Mouse (Mus musculus): ENCODE measurements around the gene Mepce. TPM values are rescaled to one million over a fixed set of nuclear protein-coding genes. Genes with fewer than 3 reads are reported as not detected.

Gene Mepce
- polyA plus RNA-seq, 1 experiment, result 81.9 TPM

DNA sequence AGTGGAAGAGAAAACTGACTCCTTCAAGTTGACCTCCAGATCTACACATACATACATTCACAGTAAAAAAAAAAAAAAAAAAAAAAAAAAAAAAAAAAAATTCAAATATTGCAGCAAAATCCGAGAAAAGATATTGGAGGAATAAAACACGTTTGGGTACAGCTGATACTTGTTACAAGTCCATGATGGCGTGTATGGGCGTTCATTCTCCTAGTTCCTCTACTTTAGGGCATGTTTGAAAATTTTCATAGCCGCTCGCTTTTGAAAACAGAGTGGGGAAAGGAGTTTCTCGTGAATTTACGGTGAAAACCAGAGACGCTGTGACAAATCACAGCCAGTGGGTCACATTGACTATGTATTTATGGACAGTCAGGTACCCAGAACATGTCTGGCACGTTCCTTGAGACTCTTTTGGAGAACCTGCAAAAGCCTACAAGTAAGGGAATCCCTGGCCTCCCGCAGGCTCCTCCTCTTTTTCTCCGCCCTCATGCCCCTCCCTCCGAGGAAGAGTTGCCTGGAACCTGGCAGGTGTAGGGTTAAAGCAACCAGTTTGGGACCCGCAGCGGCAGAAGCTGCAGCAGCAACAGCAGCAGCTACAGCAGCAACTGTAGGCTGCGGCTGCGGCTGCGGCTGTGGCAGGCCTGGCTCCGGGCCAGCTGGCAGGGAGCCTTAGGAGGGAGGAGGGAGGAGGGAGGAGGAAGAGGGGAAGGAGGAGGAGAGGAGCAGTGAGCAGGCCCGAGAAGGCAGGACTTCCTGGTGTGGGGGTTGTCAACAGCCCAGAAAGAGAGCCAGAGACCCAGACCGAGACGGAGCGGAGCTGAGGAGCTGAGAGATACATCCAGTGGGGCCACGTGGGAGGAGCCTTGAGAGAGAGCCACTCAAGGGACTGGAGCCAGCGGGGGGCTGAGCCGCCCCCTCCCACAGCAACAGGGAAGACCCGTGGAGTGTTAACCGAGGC, 42.0 kb downstream of the Mepce start, which contains the start of gene Tsc22d4:
Gene Tsc22d4, plus strand, starts transcription at position 517 of the 958 bp plus-strand sequence.
- H3K4me3 ChIP-seq (ENCODE audit: control insufficient read depth, insufficient read depth, low read length), result peak within 1 kb of the TSS; percentile 97
- WGBS, result 2% methylated on average over 28 of the region's 28 CpGs

DNA sequence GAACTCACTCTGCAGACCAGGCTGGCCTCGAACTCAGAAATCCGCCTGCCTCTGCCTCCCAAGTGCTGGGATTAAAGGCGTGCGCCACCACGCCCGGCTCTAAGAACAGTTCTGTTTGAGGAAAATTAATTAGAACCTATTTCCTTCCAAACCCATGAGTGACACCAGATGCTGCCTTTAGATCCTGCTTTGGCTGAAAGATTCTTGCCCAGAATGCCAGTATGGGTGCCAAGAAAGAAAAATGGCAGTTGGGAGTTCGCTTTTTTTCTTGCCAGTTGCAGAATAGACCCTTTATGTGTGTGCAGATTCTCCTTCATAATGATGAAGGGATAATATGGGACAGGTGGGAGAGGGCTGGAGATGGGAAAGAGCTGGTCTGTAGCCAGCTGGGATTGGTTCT, 43.3 kb downstream of the Mepce start:
- no peak overlapping the region for H3K4me3 ChIP-seq (ENCODE audit: control insufficient read depth, insufficient read depth, low read length)
- H3K36me3 ChIP-seq (ENCODE audit: control insufficient read depth, insufficient read depth, low read length), result peaks cover 3% of the 10 kb centered on the region; the same call in 1 of the 2 replicates
- DNase-seq, result no peak
- H3K27ac ChIP-seq (ENCODE audit: control insufficient read depth, insufficient read depth, low read length), result no peak overlapping the region
- WGBS, result 94% methylated on average over 7 of the region's 7 CpGs
- peaks cover 24% of the 10 kb centered on the region for H3K4me1 ChIP-seq (replicated peaks; ENCODE audit: control insufficient read depth, insufficient read depth, low read length)
- H3K27me3 ChIP-seq (ENCODE audit: control insufficient read depth, insufficient read depth, low read length), result no peaks in the 10 kb centered on the region
- TF ChIP-seq POLR2A (IDR thresholded peaks at IDR 0.05; ENCODE audit: control insufficient read depth, extremely low read depth, insufficient read depth, low read length, poor library complexity), result no peak
- no peak for TF ChIP-seq CTCF (IDR thresholded peaks at IDR 0.05; ENCODE audit: borderline replicate concordance, control insufficient read depth, extremely low read depth, insufficient read depth, low read length, poor library complexity)

More for the DNA sequence above, 42.0 kb downstream of the Mepce start, which contains the start of gene Tsc22d4:
- H3K36me3 ChIP-seq (ENCODE audit: control insufficient read depth, insufficient read depth, low read length), result peaks cover 6% of the 10 kb centered on the region; the same call in 1 of the 2 replicates
- H3K27ac ChIP-seq (ENCODE audit: control insufficient read depth, insufficient read depth, low read length), result peak within 1 kb of the TSS; percentile 94
- peaks cover 16% of the 10 kb centered on the region for H3K4me1 ChIP-seq (replicated peaks; ENCODE audit: control insufficient read depth, insufficient read depth, low read length)
- peak; percentile 93 for DNase-seq
- H3K27me3 ChIP-seq (ENCODE audit: control insufficient read depth, insufficient read depth, low read length), result no peaks in the 10 kb centered on the region
- TF ChIP-seq POLR2A (IDR thresholded peaks at IDR 0.05; ENCODE audit: control insufficient read depth, extremely low read depth, insufficient read depth, low read length, poor library complexity) (peak; percentile 84), CTCF (IDR thresholded peaks at IDR 0.05; ENCODE audit: borderline replicate concordance, control insufficient read depth, extremely low read depth, insufficient read depth, low read length, poor library complexity) (peak; percentile 72; the same call in 1 of the 2 replicates)

DNA sequence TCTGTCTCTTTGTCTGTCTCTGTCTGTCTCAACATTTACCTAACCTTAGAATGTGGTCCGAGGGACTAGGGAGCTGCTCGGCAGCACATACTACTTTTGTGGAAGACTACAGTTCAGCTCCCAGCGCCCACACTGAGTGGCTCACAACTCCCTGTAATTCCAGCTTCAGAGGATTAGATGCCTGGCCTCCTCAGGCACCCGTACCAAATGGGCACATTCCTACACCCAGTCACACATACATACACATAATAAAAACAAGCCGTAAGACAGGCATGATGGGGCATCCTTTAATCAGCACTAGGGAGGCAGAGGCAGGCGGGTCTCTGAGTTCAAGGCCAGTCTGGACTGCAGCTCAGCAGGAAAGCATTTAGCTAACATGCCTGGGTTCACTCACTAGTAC, 44.6 kb downstream of the Mepce start:
- Histone ChIP-seq H3K36me3 (ENCODE audit: control insufficient read depth, insufficient read depth, low read length) (no peaks in the 10 kb centered on the region), H3K27ac (ENCODE audit: control insufficient read depth, insufficient read depth, low read length) (no peak overlapping the region), H3K4me3 (ENCODE audit: control insufficient read depth, insufficient read depth, low read length) (no peak overlapping the region), H3K27me3 (ENCODE audit: control insufficient read depth, insufficient read depth, low read length) (no peaks in the 10 kb centered on the region), H3K4me1 (replicated peaks; ENCODE audit: control insufficient read depth, insufficient read depth, low read length) (peaks cover 37% of the 10 kb centered on the region)
- DNase-seq, result no peak
- TF ChIP-seq POLR2A (IDR thresholded peaks at IDR 0.05; ENCODE audit: control insufficient read depth, extremely low read depth, insufficient read depth, low read length, poor library complexity), result no peak
- no peak for TF ChIP-seq CTCF (IDR thresholded peaks at IDR 0.05; ENCODE audit: borderline replicate concordance, control insufficient read depth, extremely low read depth, insufficient read depth, low read length, poor library complexity)
- 98% methylated on average over 6 of the region's 6 CpGs for WGBS

DNA sequence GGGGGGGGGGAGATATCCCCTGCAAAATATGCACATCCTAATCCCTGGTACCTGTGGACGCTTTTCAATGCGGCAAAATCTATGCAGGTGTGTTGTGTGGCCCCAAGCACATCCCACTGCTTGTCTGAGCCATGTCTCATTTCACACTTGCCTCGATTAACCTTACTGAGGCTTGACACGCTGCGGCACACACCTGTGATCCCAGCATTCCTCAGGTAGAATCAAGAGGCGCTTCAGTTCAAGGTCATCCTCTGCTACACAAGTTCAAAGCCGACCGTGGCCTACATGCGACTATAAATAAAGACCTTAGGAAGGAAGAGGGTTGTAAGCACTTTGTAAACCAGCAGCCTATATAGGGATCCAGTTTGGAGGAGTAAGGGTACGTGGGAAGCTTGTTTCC, 45.4 kb downstream of the Mepce start:
- DNase-seq, result no peak
- TF ChIP-seq POLR2A (IDR thresholded peaks at IDR 0.05; ENCODE audit: control insufficient read depth, extremely low read depth, insufficient read depth, low read length, poor library complexity), result no peak
- no peak for TF ChIP-seq CTCF (IDR thresholded peaks at IDR 0.05; ENCODE audit: borderline replicate concordance, control insufficient read depth, extremely low read depth, insufficient read depth, low read length, poor library complexity)
- 69% methylated on average over 10 of the region's 10 CpGs for WGBS
- no peak overlapping the region; the same call in 1 of the 2 replicates for H3K27ac ChIP-seq (ENCODE audit: control insufficient read depth, insufficient read depth, low read length)
- no peaks in the 10 kb centered on the region for H3K36me3 ChIP-seq (ENCODE audit: control insufficient read depth, insufficient read depth, low read length)
- H3K27me3 ChIP-seq (ENCODE audit: control insufficient read depth, insufficient read depth, low read length), result no peaks in the 10 kb centered on the region
- no peak overlapping the region for H3K4me3 ChIP-seq (ENCODE audit: control insufficient read depth, insufficient read depth, low read length)
- peaks cover 40% of the 10 kb centered on the region for H3K4me1 ChIP-seq (replicated peaks; ENCODE audit: control insufficient read depth, insufficient read depth, low read length)

DNA sequence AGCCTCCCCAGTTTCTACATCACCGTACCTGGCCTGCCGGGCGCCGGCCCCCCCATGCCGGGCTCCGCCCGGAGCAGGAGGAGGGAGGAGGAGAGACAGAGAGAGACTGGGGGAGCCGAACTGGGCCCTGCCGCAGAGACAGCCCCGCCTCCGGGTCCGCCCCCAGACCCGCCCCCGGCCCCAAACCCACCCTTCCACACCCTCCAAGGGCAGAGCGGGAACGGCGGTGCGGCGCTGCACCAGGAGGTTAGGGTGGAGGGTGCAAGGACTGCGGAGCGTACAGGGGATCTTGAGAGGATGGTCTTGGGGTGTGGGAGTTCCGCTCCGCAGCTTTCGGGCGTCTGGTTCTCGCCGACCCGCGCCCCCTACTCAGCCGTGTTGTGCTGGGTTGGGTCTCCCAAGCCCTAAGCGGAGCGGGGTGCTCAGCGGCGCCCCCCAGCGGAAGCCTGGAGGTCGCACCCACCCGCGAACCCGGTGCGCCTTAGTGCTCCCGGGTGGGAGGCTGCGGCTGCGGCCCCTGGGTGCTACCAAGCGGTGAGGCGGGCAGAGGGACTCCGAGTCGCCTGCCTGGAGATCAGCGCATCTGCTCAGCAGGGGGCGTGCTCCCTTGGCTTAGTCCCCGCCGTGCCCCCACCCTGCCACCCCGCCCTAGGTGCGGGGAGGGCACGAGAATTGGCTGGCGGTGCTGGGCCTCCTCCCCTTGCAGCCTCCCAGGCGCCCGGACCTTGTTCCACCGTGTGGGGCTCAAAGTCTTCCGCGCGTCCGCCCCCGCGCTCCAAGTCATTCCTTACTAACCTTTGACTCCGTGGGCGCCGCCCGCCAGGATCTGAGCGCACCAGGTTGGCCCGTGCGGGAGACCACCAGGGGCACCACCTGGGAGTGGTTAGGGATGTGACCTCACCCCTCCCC, 46.2 kb downstream of the Mepce start, which contains the start of gene Nyap1:
Gene Nyap1, minus strand, starts transcription at position 585 of the 909 bp plus-strand sequence.
- Histone ChIP-seq H3K36me3 (ENCODE audit: control insufficient read depth, insufficient read depth, low read length) (no peaks in the 10 kb centered on the region), H3K4me1 (replicated peaks; ENCODE audit: control insufficient read depth, insufficient read depth, low read length) (peaks cover 40% of the 10 kb centered on the region), H3K27ac (ENCODE audit: control insufficient read depth, insufficient read depth, low read length) (peak within 1 kb of the TSS; percentile 62), H3K27me3 (ENCODE audit: control insufficient read depth, insufficient read depth, low read length) (no peaks in the 10 kb centered on the region), H3K4me3 (ENCODE audit: control insufficient read depth, insufficient read depth, low read length) (peak within 1 kb of the TSS; percentile 83)
- peak; percentile 92 for TF ChIP-seq POLR2A (IDR thresholded peaks at IDR 0.05; ENCODE audit: control insufficient read depth, extremely low read depth, insufficient read depth, low read length, poor library complexity)
- peak; percentile 99 for TF ChIP-seq CTCF (IDR thresholded peaks at IDR 0.05; ENCODE audit: borderline replicate concordance, control insufficient read depth, extremely low read depth, insufficient read depth, low read length, poor library complexity)
- under 1% methylated on average over 71 of the region's 71 CpGs for WGBS
- DNase-seq, result peak; percentile 94
